Comparison of ENCODE assay signal across 8 mouse cellular contexts in genomic region chr19:41803322-41803721, GRCm38 (mm10). TPM values are rescaled to one million over a fixed set of nuclear protein-coding genes. Genes with fewer than 3 reads are reported as not detected.
DNase-seq lines count a peak whose midpoint lies in the region; ATAC-seq and TF ChIP-seq lines count a peak whose summit lies in the region.

No protein-coding gene starts in this region.

- no peak overlapping the region for H3K9ac ChIP-seq in lung, embryonic 14.5 days
- H3K9ac ChIP-seq in liver, postnatal 0 days (replicated peaks): no peak overlapping the region
- H3K9ac ChIP-seq in forebrain, embryonic 13.5 days: no peak overlapping the region

- TF ChIP-seq POLR2A in lung, adult 2 months (IDR thresholded peaks at IDR 0.05; ENCODE audit: borderline replicate concordance, extremely low read depth, low read depth, low read length): no peak

- no peaks in the 10 kb centered on the region for H3K27me3 ChIP-seq in lung, embryonic 14.5 days (ENCODE audit: insufficient read depth, low read length)
- H3K27me3 ChIP-seq in liver, postnatal 0 days (ENCODE audit: insufficient read depth, low read length): no peaks in the 10 kb centered on the region
- 0 out of 2 replicates have a peak, but pooled peaks cover 2% of the 10 kb centered on the region for H3K27me3 ChIP-seq in forebrain, embryonic 13.5 days

- TF ChIP-seq CTCF in lung, embryonic 14.5 days (IDR thresholded peaks at IDR 0.05; ENCODE audit: low read depth): peak; percentile 52
- TF ChIP-seq CTCF in lung, adult 2 months (IDR thresholded peaks at IDR 0.05; ENCODE audit: insufficient read depth, low read length): no peak
- peak; percentile 53 for TF ChIP-seq CTCF in liver, postnatal 0 days (IDR thresholded peaks at IDR 0.05; ENCODE audit: low read depth)

- peak; percentile 28 for DNase-seq in adrenal gland, postnatal 14 days
- DNase-seq in adrenal gland, adult 8-10 months: no peak
- DNase-seq in lung, embryonic 14.5 days: peak; percentile 39
- no peak for DNase-seq in lung, adult 2 months
- DNase-seq in liver, postnatal 0 days: peak; percentile 56
- peak; percentile 62 for DNase-seq in thymus, postnatal 0 days (ENCODE audit: low spot score)
- no peak for DNase-seq in frontal cortex, postnatal 10 days (ENCODE audit: low spot score in 2 of 2)

- 44% methylated on average over 7 of the region's 7 CpGs for WGBS in lung, embryonic 14.5 days
- 42% methylated on average over 7 of the region's 7 CpGs for WGBS in lung, adult 2 months
- 35% methylated on average over 7 of the region's 7 CpGs for WGBS in liver, postnatal 0 days (ENCODE audit: insufficient replicate concordance)
- 51% methylated on average over 7 of the region's 7 CpGs for WGBS in forebrain, embryonic 13.5 days

- no peaks in the 10 kb centered on the region for H3K36me3 ChIP-seq in lung, embryonic 14.5 days (ENCODE audit: insufficient read depth)
- H3K36me3 ChIP-seq in liver, postnatal 0 days (replicated peaks; ENCODE audit: insufficient read depth, low read length): no peaks in the 10 kb centered on the region
- H3K36me3 ChIP-seq in forebrain, embryonic 13.5 days (ENCODE audit: poor library complexity, severe bottlenecking): no peaks in the 10 kb centered on the region

- H3K4me3 ChIP-seq in lung, embryonic 14.5 days (ENCODE audit: low read depth, low read length): no peak overlapping the region
- no peak overlapping the region for H3K4me3 ChIP-seq in lung, adult 2 months (replicated peaks; ENCODE audit: extremely low read depth, low read depth, low read length)
- H3K4me3 ChIP-seq in liver, postnatal 0 days (ENCODE audit: low read depth, low read length): no peak overlapping the region
- H3K4me3 ChIP-seq in forebrain, embryonic 13.5 days: no peak overlapping the region

- H3K4me2 ChIP-seq in lung, embryonic 14.5 days: no peak overlapping the region
- H3K4me2 ChIP-seq in liver, postnatal 0 days (ENCODE audit: low read depth, low read length): no peak overlapping the region
- no peak overlapping the region for H3K4me2 ChIP-seq in forebrain, embryonic 13.5 days

- H3K4me1 ChIP-seq in lung, embryonic 14.5 days (ENCODE audit: insufficient read depth): 0 out of 2 replicates have a peak, but pooled peaks cover 5% of the 10 kb centered on the region
- H3K4me1 ChIP-seq in lung, adult 2 months (ENCODE audit: control insufficient read depth, insufficient read depth, low read length): no peaks in the 10 kb centered on the region
- peaks cover 31% of the 10 kb centered on the region for H3K4me1 ChIP-seq in liver, postnatal 0 days (ENCODE audit: insufficient read depth)
- H3K4me1 ChIP-seq in forebrain, embryonic 13.5 days: peaks cover 17% of the 10 kb centered on the region

- ATAC-seq in lung, embryonic 14.5 days (ENCODE audit: insufficient read depth): no peak
- no peak for ATAC-seq in liver, postnatal 0 days
- no peak for ATAC-seq in forebrain, embryonic 13.5 days

- H3K27ac ChIP-seq in lung, embryonic 14.5 days (ENCODE audit: low read depth): no peak overlapping the region
- H3K27ac ChIP-seq in liver, postnatal 0 days (ENCODE audit: low read depth): no peak overlapping the region
- H3K27ac ChIP-seq in forebrain, embryonic 13.5 days: no peak overlapping the region

- H3K9me3 ChIP-seq in lung, embryonic 14.5 days (ENCODE audit: low read depth, low read length): no peaks in the 10 kb centered on the region
- H3K9me3 ChIP-seq in liver, postnatal 0 days (ENCODE audit: low read length): peaks cover 5% of the 10 kb centered on the region; the same call in 1 of the 2 replicates
- peaks cover 6% of the 10 kb centered on the region for H3K9me3 ChIP-seq in forebrain, embryonic 13.5 days (replicated peaks)

- no peak for TF ChIP-seq EP300 in liver, postnatal 0 days (IDR thresholded peaks at IDR 0.05; ENCODE audit: low read depth)

RNA-seq across cellular contexts. Expression of gene Arhgap19, which starts 1.5 kb away (rescaled TPM):
- 7.2 and 7.9 TPM in 2 replicates for total RNA-seq in adrenal gland, postnatal 14 days (2021)
- 1 to 10 TPM; 4.5 to 8.6 (median 7.2) TPM for total RNA-seq in adrenal gland, adult 8-10 months (2022)
- 39.2 and 40.9 TPM in 2 replicates for polyA plus RNA-seq in lung, embryonic 14.5 days (2014; fragmentation: Nextera tagmentation; extraction: Ambion mirVana)
- polyA plus RNA-seq in lung, adult 2 months (2012; rRNA removed): 1.3 and 2.2 TPM in 2 replicates
- 10.5 and 12.9 TPM in 2 replicates for polyA plus RNA-seq in liver, postnatal 0 days (2015; fragmentation: Nextera tagmentation; extraction: Ambion mirVana)
- polyA plus RNA-seq in thymus, postnatal 0 days (2015; fragmentation: Nextera tagmentation; extraction: Ambion mirVana): 25.3 and 27.0 TPM in 2 replicates
- 20.4 and 21.5 TPM in 2 replicates for polyA plus RNA-seq in forebrain, embryonic 13.5 days (2015; fragmentation: Nextera tagmentation; extraction: Ambion mirVana)

RNA-seq across cellular contexts. Expression of gene Frat1, which starts 26.4 kb away (rescaled TPM):
- total RNA-seq in adrenal gland, postnatal 14 days (2021): 7.5 and 10.7 TPM in 2 replicates
- total RNA-seq in adrenal gland, adult 8-10 months (2022): 1 to 10 TPM; 7.5 to 9.2 (median 8.8) TPM
- polyA plus RNA-seq in lung, embryonic 14.5 days (2014; fragmentation: Nextera tagmentation; extraction: Ambion mirVana): 4.4 and 4.5 TPM in 2 replicates
- 3.6 and 4.7 TPM in 2 replicates for polyA plus RNA-seq in lung, adult 2 months (2012; rRNA removed)
- 7.8 and 8.1 TPM in 2 replicates for polyA plus RNA-seq in liver, postnatal 0 days (2015; fragmentation: Nextera tagmentation; extraction: Ambion mirVana)
- polyA plus RNA-seq in thymus, postnatal 0 days (2015; fragmentation: Nextera tagmentation; extraction: Ambion mirVana): 18.6 and 21.3 TPM in 2 replicates
- 25.7 and 27.3 TPM in 2 replicates for polyA plus RNA-seq in forebrain, embryonic 13.5 days (2015; fragmentation: Nextera tagmentation; extraction: Ambion mirVana)

RNA-seq across cellular contexts. Expression of gene Frat2, which starts 44.6 kb away (rescaled TPM):
- total RNA-seq in adrenal gland, postnatal 14 days (2021): 5.5 and 6.4 TPM in 2 replicates
- total RNA-seq in adrenal gland, adult 8-10 months (2022): 1 to 10 TPM; 1.8 to 4.4 (median 3.8) TPM
- polyA plus RNA-seq in lung, embryonic 14.5 days (2014; fragmentation: Nextera tagmentation; extraction: Ambion mirVana): 2.4 and 2.6 TPM in 2 replicates
- 3.3 and 4.3 TPM in 2 replicates for polyA plus RNA-seq in lung, adult 2 months (2012; rRNA removed)
- 3.3 and 3.7 TPM in 2 replicates for polyA plus RNA-seq in liver, postnatal 0 days (2015; fragmentation: Nextera tagmentation; extraction: Ambion mirVana)
- polyA plus RNA-seq in thymus, postnatal 0 days (2015; fragmentation: Nextera tagmentation; extraction: Ambion mirVana): 12.1 and 16.0 TPM in 2 replicates
- 10.4 and 12.4 TPM in 2 replicates for polyA plus RNA-seq in forebrain, embryonic 13.5 days (2015; fragmentation: Nextera tagmentation; extraction: Ambion mirVana)

RNA-seq across cellular contexts. Expression of gene Slit1, which starts 59.9 kb away (rescaled TPM):
- 6.5 and 7.2 TPM in 2 replicates for total RNA-seq in adrenal gland, postnatal 14 days (2021)
- total RNA-seq in adrenal gland, adult 8-10 months (2022): 10 to 100 TPM in 2 of 4 experiments, 1 to 10 TPM in 2; 5.7 to 32.3 (median 14.2) TPM
- 0.08 and 0.24 TPM in 2 replicates for polyA plus RNA-seq in lung, embryonic 14.5 days (2014; fragmentation: Nextera tagmentation; extraction: Ambion mirVana)
- polyA plus RNA-seq in lung, adult 2 months (2012; rRNA removed): 0.03 and 0.13 TPM in 2 replicates
- polyA plus RNA-seq in liver, postnatal 0 days (2015; fragmentation: Nextera tagmentation; extraction: Ambion mirVana): 0.12 and 0.13 TPM in 2 replicates
- 0.17 and 0.29 TPM in 2 replicates for polyA plus RNA-seq in thymus, postnatal 0 days (2015; fragmentation: Nextera tagmentation; extraction: Ambion mirVana)
- polyA plus RNA-seq in forebrain, embryonic 13.5 days (2015; fragmentation: Nextera tagmentation; extraction: Ambion mirVana): 13.9 and 14.4 TPM in 2 replicates

Comparison
In these comparisons a context has a peak if more than half of its experiments do, and no peak if none do; other contexts are left out.
1. DNase-seq: peak in adrenal gland, postnatal 14 days (single experiment), lung, embryonic 14.5 days (single experiment), liver, postnatal 0 days (single experiment) and thymus, postnatal 0 days (single experiment); none in adrenal gland, adult 8-10 months (single experiment), lung, adult 2 months (single experiment) and frontal cortex, postnatal 10 days (0 of 2).